Mouse (Mus musculus) heart, adult 18-20 months (tissue): ENCODE data around the gene Bcap31. TPM values are rescaled to one million over a fixed set of nuclear protein-coding genes. Genes with fewer than 3 reads are reported as not detected.

ENCODE experiments used
- total RNA-seq, 2 experiments: library from RNA; stranded (reverse); gene quantifications; 2 replicates each; pipeline ENCODE4 v1.2.3; 2021

Gene Bcap31
- total RNA-seq, 2 experiments from 2014 or later: 90.2 to 93.3 TPM

Other genes starting within 250 kb of the Bcap31 start
- gene Bgn, start 232.6 kb downstream of the Bcap31 start, total RNA-seq: 100 to 1,000 TPM; 174 to 186 TPM
- under 1 TPM; 0.17 to 0.28 TPM for gene Atp2b3, start 213.1 kb downstream of the Bcap31 start, total RNA-seq
- gene Dusp9, start 76.8 kb downstream of the Bcap31 start, total RNA-seq: not detected
- 10 to 100 TPM in 1 of 2 experiments, 1 to 10 TPM in 1; 6.1 to 10.6 TPM for gene Pnck, start 56.1 kb downstream of the Bcap31 start, total RNA-seq
- gene Slc6a8, start 43.0 kb downstream of the Bcap31 start, total RNA-seq: 100 to 1,000 TPM; 156 to 169 TPM
- 10 to 100 TPM; 29.2 to 29.6 TPM for gene Abcd1, start 422 bp upstream of the Bcap31 start, total RNA-seq
- 1 to 10 TPM; 1.7 to 2.0 TPM for gene Plxnb3, start 40.9 kb upstream of the Bcap31 start, total RNA-seq
- 10 to 100 TPM; 23.9 to 26.0 TPM for gene Srpk3, start 58.2 kb upstream of the Bcap31 start, total RNA-seq
- 100 to 1,000 TPM; 642 to 677 TPM for gene Idh3g, start 70.7 kb upstream of the Bcap31 start, total RNA-seq
- gene Ssr4, start 70.9 kb upstream of the Bcap31 start, total RNA-seq: 10 to 100 TPM; 79.3 to 80.7 TPM
- gene Pdzd4, start 108.8 kb upstream of the Bcap31 start, total RNA-seq: 1 to 10 TPM; 1.3 to 1.6 TPM
- gene Avpr2, start 175.9 kb upstream of the Bcap31 start, total RNA-seq: not detected
- gene L1cam, start 179.9 kb upstream of the Bcap31 start, total RNA-seq: 1 to 10 TPM; 3.7 to 4.1 TPM
- 1 to 10 TPM in 1 of 2 experiments, under 1 TPM in 1; 0.72 to 3.8 TPM for gene Arhgap4, start 205.7 kb upstream of the Bcap31 start, total RNA-seq
- 10 to 100 TPM; 56.6 to 58.6 TPM for gene Naa10, start 205.8 kb upstream of the Bcap31 start, total RNA-seq
- gene Renbp, start 214.7 kb upstream of the Bcap31 start, total RNA-seq: 1 to 10 TPM; 5.5 to 7.3 TPM